Mouse (Mus musculus) ES-Bruce4 (cell line): ENCODE measurements at regions not wholly inside any gene's neighbourhood (a gene's known extent, or its start where the extent isn't known, plus 50 kb on each side); places are given as distances from the start of the nearest gene placed in this dataset.

Experiments
- CTCF ChIP-seq: IDR thresholded peaks from one replicate; pipeline ENCODE4 v1.8.1; 2011; ENCODE audit warnings: low read depth, low read length
- POLR2A ChIP-seq: IDR thresholded peaks from one replicate; pipeline ENCODE4 v1.8.1; 2011; ENCODE audit warnings: low read length; ENCODE audit not compliant: insufficient read depth

DNA sequence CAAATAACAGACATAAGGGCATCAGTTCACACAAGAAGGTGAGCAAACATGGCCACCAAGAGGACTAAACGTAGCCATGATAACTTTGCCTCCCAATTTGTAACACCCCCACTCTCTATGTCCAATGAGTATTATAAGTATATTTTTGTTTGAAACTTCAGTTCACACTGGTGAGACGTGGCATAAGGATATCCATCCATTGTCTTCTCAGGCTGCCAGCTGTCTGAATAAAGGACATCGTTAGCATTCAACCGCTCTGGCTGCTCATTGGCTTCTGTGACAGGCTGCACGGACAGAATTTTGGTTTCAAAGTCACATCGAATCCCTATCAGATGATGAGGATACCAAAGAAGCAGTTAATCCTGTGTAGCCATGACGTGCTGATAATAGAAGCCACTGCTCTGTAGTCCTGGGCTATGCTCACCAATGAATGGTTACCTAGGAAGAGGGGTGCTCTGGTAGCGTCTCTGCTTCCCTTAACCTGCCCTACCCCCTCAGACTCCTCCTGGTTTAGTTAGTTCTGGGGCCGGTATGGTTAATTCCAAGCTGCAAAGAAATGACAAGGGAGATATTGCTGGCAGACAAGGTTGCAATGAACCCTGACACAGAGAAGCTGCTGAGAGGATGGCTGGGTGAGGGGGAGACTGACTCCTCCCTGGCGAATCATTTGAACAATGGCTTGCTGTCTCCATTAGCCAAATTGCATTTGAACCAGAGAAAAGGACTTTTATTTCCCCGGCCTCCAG, 922.4 kb upstream of the Car8 start:
- TF ChIP-seq POLR2A, result no peak
- no peak for TF ChIP-seq CTCF
